9 mouse cellular contexts compared by ENCODE assay signal in the genomic region with DNA sequence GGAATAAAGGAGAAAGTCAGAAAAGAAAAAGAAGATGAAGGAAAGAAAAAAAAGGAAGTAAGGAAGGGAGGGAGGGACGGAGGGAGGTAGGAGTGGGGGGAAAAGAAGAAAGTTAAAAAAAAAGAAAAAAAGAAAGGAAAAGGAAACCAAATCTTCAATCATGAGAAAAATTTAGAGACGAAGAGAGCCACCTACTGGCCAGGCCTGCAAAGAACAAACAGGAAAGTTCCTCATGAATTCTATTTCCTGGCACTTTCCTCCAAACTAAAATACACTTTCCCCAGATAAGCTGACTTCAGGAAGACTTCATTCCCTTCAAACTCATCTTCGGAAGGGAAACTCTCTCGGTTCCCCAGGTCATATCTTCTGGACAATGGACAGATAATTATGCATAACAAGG. TPM values are rescaled to one million over a fixed set of nuclear protein-coding genes. Genes with fewer than 3 reads are reported as not detected.
DNase-seq lines count a peak whose midpoint lies in the region; ATAC-seq lines count a peak whose summit lies in the region.
"Had no signal": no experiment of that assay in that cellular context is flagged by ENCODE, and none has a peak within 500 bp of the region (broad histone marks: within the 10 kb centered on the region; RNA-seq: fewer than 3 reads in every experiment).

No protein-coding gene starts in this region.

- intact Hi-C loops in heart, postnatal 36 days (cut with DNase I): no loop called here

- ATAC-seq in megakaryocyte, adult 5-6 weeks (ENCODE audit: poor library complexity, severe bottlenecking): peak; percentile 54

- peak; percentile 3 to 14 for DNase-seq in heart, postnatal 36 days
- DNase-seq in heart, adult 8-10 months (ENCODE audit: low spot score): no peak
- peak; percentile 16 for DNase-seq in urinary bladder, postnatal 14 days (ENCODE audit: low spot score)
- no peak for DNase-seq in urinary bladder, postnatal 10 days (ENCODE audit: low spot score)
- peak; percentile 16 for DNase-seq in fibroblast of lung, adult 2 months (ENCODE audit: low read depth)
- DNase-seq in ovary, adult 18-20 months (ENCODE audit: low spot score): no peak
- no peak for DNase-seq in cerebellum, adult 9-10 months

RNA-seq across cellular contexts. Expression of a gene that starts 3.3 kb away (rescaled TPM):
- not detected for total RNA-seq in heart, postnatal 36 days (2021)
- total RNA-seq in heart, adult 8-10 months (2022): not detected
- not detected in 2 replicates for total RNA-seq in megakaryocyte, adult 5-6 weeks (2015)
- not detected in 2 replicates for total RNA-seq in megakaryocyte, adult 5-6 weeks (2017)
- total RNA-seq: heart, adult 18-20 months had no signal

RNA-seq across cellular contexts. Expression of a gene that starts 4.8 kb away (rescaled TPM):
- total RNA-seq in heart, postnatal 36 days (2021): not detected
- total RNA-seq in heart, adult 8-10 months (2022): not detected
- not detected in 2 replicates for total RNA-seq in megakaryocyte, adult 5-6 weeks (2015)
- total RNA-seq in megakaryocyte, adult 5-6 weeks (2017): not detected in 2 replicates
- total RNA-seq: heart, adult 18-20 months had no signal

RNA-seq across cellular contexts. Expression of a gene that starts 10.8 kb away (rescaled TPM):
- total RNA-seq in heart, postnatal 36 days (2021): not detected
- not detected for total RNA-seq in heart, adult 8-10 months (2022)
- not detected in 2 replicates for total RNA-seq in megakaryocyte, adult 5-6 weeks (2015)
- total RNA-seq in megakaryocyte, adult 5-6 weeks (2017): not detected in 2 replicates
- total RNA-seq: heart, adult 18-20 months had no signal

RNA-seq across cellular contexts. Expression of a gene that starts 11.1 kb away (rescaled TPM):
- total RNA-seq in heart, postnatal 36 days (2021): not detected
- not detected for total RNA-seq in heart, adult 8-10 months (2022)
- not detected in 2 replicates for total RNA-seq in megakaryocyte, adult 5-6 weeks (2015)
- total RNA-seq in megakaryocyte, adult 5-6 weeks (2017): not detected in 2 replicates
- total RNA-seq: heart, adult 18-20 months had no signal

RNA-seq across cellular contexts. Expression of a gene that starts 14.5 kb away (rescaled TPM):
- not detected for total RNA-seq in heart, postnatal 36 days (2021)
- total RNA-seq in heart, adult 8-10 months (2022): not detected
- not detected in 2 replicates for total RNA-seq in megakaryocyte, adult 5-6 weeks (2015)
- total RNA-seq in megakaryocyte, adult 5-6 weeks (2017): not detected in 2 replicates
- total RNA-seq: heart, adult 18-20 months had no signal

Comparison
In these comparisons a context has a peak if more than half of its experiments do, and no peak if none do; other contexts are left out.
1. DNase-seq: peak in heart, postnatal 36 days (2 of 2), urinary bladder, postnatal 14 days (single experiment) and fibroblast of lung, adult 2 months (single experiment); none in heart, adult 8-10 months (single experiment), urinary bladder, postnatal 10 days (single experiment), ovary, adult 18-20 months (single experiment) and cerebellum, adult 9-10 months (single experiment).